Mouse (Mus musculus): ENCODE results near the gene BC024978. TPM values are rescaled to one million over a fixed set of nuclear protein-coding genes. Genes with fewer than 3 reads are reported as not detected.
A peak's percentile ranks its signal among the peaks of the same experiment; 100 is the strongest.

BC024978 gene
- 4.1 and 4.3 TPM in 2 replicates for polyA plus RNA-seq (2016; fragmentation: Nextera tagmentation; extraction: Ambion mirVana)

DNA sequence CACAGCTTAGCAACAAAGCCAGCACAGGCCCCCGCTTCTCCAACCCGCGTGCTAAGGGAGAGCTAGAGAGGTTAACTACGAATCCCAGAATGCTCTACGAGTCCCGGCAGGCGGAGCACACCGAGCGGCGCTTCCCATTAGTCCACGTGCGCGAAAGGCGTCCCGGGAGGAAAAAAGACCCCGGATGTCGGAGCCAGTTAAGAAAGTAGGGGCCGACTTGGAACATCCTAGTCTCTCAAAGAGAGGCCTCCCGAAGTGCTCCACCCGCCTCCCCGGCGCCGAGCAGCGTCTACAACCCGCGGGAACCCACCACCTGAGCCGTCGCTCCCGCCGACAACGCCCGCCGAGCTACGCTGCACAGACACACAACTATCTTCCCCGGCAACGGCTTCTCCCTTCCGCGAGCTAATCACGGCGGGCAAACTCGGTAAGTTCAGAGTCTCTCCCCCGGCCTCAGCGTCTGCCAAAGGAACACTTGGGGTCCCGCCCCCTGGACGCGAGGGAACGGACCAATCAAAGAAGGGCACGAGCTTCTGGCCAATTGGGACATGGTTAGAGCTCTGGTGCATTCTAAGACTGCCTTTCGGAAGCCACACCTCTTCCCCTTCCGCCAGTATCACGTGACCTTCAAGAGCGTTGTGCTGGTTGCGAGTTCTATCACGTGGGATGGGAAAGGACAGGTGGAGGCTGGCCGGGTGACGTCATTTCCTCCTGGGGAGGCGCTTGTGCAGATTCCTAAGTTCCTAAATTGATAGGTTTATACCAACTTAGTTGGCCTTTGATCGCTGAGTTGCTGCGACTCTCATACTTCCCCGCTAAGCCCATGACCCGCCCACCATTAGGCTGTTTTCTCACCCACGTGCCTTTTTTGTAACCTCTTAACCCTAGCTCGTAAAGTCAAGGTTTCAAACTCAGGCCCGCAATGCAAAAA, at the start of gene BC024978, which contains the start of gene Snrpa:
Gene BC024978, plus strand, starts transcription at position 101 of the 931 bp plus-strand sequence.
Gene Snrpa, minus strand, starts transcription at position 591 of the 931 bp plus-strand sequence.
- Histone ChIP-seq H3K4me3 (peak within 1 kb of the TSS; percentile 84), H3K36me3 (replicated peaks) (peaks cover 64% of the 10 kb centered on the region)
- WGBS = 1% methylated on average over 64 of the region's 64 CpGs

DNA sequence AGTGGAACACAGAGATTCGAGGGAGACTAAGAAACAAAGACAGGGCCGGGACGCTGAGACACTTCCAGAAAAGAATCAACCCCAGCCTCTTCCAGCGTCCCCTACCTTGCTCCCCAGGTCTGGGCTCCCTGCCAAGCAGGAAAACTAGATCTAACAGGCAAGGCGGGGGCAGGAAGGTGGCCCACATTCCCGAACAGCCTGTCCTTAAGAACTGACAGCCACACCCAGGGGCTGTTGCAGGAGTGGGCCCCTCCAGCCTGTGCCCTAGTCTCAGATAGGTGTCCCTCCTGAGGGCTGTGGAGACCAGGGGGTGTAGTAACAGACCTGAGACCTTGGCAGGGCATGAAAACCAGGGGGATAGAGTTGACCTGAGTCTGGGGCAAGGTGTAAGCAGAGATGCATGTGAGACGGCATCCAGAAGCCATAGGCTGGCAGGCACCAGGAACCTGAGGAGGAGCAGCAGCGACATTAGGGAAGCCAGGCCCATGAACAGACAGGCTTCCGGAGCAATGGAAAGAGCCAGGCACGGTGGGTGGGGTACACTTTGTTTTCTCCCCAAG, 42.3 kb upstream of the BC024978 start, which contains the start of gene Cyp2t4:
Gene Cyp2t4, plus strand, starts transcription at position 510 of the 560 bp plus-strand sequence.
- Histone ChIP-seq H3K27me3 (ENCODE audit: poor library complexity, severe bottlenecking) (no peaks in the 10 kb centered on the region), H3K4me3 (no peak within 1 kb of the TSS), H3K36me3 (replicated peaks) (peaks cover 16% of the 10 kb centered on the region), H3K27ac (no peak within 1 kb of the TSS), H3K9me3 (0 out of 2 replicates have a peak, but pooled peaks cover 4% of the 10 kb centered on the region), H3K4me1 (no peaks in the 10 kb centered on the region)
- DNase-seq (ENCODE audit: extremely low spot score, low spot score) = no peak
- 88% methylated on average over 10 of the region's 10 CpGs for WGBS

More for the DNA sequence above, at the start of gene BC024978, which contains the start of gene Snrpa:
- no peaks in the 10 kb centered on the region for H3K27me3 ChIP-seq (ENCODE audit: poor library complexity, severe bottlenecking)
- peak; percentile 97 for DNase-seq (ENCODE audit: extremely low spot score, low spot score)
- peaks cover 31% of the 10 kb centered on the region for H3K4me1 ChIP-seq
- H3K27ac ChIP-seq = peak within 1 kb of the TSS; percentile 98
- no peaks in the 10 kb centered on the region; the same call in 1 of the 2 replicates for H3K9me3 ChIP-seq

DNA sequence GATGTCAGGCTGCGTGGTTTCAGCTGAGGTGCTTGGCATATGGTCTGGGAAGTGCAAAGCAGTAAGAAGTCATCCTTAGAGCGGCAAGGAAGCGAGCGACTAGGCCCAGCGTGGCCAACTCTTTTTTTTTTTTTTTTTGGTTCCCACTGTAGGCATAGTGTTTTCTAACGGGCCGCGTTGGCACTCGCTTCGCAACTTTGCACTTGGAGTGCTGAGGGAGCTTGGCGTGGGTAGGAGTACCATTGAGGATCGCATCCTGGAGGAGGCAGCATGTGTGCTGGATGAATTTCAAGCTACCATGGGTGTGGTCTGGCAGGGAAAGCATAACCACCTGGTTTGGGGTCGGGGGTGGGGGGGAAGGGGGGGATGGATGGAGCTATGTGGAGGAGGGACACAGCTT, 39.6 kb upstream of the BC024978 start:
- 88% methylated on average over 13 of the region's 13 CpGs for WGBS
- Histone ChIP-seq H3K4me1 (peaks cover 13% of the 10 kb centered on the region), H3K4me3 (no peak overlapping the region), H3K27me3 (ENCODE audit: poor library complexity, severe bottlenecking) (no peaks in the 10 kb centered on the region), H3K36me3 (replicated peaks) (peaks cover 42% of the 10 kb centered on the region), H3K27ac (no peak overlapping the region), H3K9me3 (no peaks in the 10 kb centered on the region)
- DNase-seq (ENCODE audit: extremely low spot score, low spot score) = no peak

DNA sequence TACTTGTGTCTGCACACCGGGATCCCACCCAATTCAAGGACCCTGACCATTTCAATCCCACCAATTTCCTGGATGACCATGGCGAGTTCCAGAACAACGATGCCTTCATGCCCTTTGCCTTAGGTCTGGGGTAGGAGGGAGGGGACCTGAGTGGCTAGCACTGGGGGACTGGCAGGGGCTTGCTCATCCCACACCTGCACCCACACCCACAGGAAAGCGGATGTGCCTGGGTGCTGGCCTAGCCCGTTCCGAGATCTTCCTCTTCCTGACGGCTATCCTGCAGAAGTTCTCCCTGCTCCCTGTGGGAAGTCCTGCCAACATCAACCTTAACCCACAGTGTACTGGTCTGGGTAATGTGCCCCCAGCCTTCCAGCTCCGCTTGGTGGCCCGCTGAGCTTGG, 37.4 kb upstream of the BC024978 start:
- no peak overlapping the region for H3K4me3 ChIP-seq
- H3K9me3 ChIP-seq = no peaks in the 10 kb centered on the region
- no peaks in the 10 kb centered on the region for H3K27me3 ChIP-seq (ENCODE audit: poor library complexity, severe bottlenecking)
- no peak overlapping the region for H3K27ac ChIP-seq
- H3K4me1 ChIP-seq = peaks cover 29% of the 10 kb centered on the region
- 96% methylated on average over 9 of the region's 9 CpGs for WGBS
- no peak for DNase-seq (ENCODE audit: extremely low spot score, low spot score)
- H3K36me3 ChIP-seq (replicated peaks) = peaks cover 63% of the 10 kb centered on the region

DNA sequence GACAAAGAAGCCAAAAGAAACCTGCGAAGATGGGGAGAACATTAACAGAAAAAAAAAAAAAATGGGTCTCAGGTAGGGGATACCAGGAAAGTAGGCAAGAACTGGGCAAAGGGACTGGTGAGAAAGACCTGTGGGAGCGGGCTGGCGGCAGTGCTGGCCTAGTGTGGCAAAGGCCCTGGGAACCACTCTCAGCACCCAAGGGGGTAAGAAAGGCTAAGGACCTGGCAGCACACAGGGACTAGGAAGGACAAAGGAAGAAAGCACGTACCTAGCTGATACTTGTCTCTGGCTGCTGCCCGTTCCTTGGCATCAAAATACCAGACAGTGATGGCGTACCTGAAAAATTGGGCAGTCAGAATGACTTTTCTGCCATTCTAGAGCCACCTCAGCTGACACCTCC, 36.3 kb upstream of the BC024978 start:
- WGBS = 94% methylated on average over 6 of the region's 6 CpGs
- no peaks in the 10 kb centered on the region for H3K27me3 ChIP-seq (ENCODE audit: poor library complexity, severe bottlenecking)
- no peak for DNase-seq (ENCODE audit: extremely low spot score, low spot score)
- peaks cover 74% of the 10 kb centered on the region for H3K36me3 ChIP-seq (replicated peaks)
- no peaks in the 10 kb centered on the region for H3K9me3 ChIP-seq
- H3K4me1 ChIP-seq = peaks cover 40% of the 10 kb centered on the region
- H3K27ac ChIP-seq = no peak overlapping the region
- no peak overlapping the region for H3K4me3 ChIP-seq

DNA sequence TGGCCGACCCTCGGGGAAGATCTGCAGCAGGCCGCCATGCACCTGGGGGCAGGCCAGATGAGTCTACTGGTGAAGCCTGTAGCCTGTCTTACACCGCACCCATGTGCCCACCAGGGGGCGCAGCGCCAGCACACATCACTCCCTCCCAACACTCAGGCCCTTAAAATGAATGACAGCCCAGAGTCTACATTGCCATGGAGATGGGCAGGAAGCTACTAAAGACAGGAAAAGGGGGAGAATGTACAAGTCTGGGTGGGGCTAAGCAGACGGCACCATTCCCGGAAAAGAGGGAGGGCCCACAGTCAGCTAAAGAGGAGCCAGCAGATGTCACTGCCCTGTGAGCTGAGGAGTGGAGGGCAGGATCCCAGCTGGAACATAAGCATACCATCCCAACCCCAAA, 35.7 kb upstream of the BC024978 start:
- no peak overlapping the region for H3K4me3 ChIP-seq
- H3K36me3 ChIP-seq (replicated peaks) = peaks cover 80% of the 10 kb centered on the region
- DNase-seq (ENCODE audit: extremely low spot score, low spot score) = peak; percentile 81
- no peak overlapping the region for H3K27ac ChIP-seq
- no peaks in the 10 kb centered on the region for H3K27me3 ChIP-seq (ENCODE audit: poor library complexity, severe bottlenecking)
- H3K9me3 ChIP-seq = no peaks in the 10 kb centered on the region
- peaks cover 46% of the 10 kb centered on the region for H3K4me1 ChIP-seq
- WGBS = 29% methylated on average over 8 of the region's 8 CpGs

DNA sequence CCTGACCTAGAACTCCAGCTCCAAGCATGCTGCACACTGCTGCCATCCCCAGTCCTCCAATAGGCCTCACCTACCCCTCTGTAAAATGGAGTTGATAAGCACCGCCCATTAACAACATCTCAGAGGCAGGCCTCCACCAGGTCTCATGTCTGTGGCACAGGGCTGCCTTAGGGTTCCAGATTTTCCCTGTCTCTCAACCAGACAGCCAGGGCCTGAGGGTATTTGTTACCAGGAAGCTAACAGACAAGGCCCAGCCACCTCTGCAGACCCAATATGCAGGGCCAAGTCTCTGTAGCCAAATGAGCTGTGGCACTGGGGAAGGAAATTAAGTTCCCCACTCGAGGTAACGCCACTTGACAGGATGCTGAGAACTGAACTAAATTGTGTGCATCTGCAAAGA, 34.7 kb upstream of the BC024978 start:
- no peaks in the 10 kb centered on the region for H3K9me3 ChIP-seq
- no peak for DNase-seq (ENCODE audit: extremely low spot score, low spot score)
- no peak overlapping the region for H3K4me3 ChIP-seq
- no peaks in the 10 kb centered on the region for H3K27me3 ChIP-seq (ENCODE audit: poor library complexity, severe bottlenecking)
- no peak overlapping the region for H3K27ac ChIP-seq
- H3K36me3 ChIP-seq (replicated peaks) = peaks cover 86% of the 10 kb centered on the region
- peaks cover 55% of the 10 kb centered on the region for H3K4me1 ChIP-seq
- 92% methylated on average over 3 of the region's 3 CpGs for WGBS

DNA sequence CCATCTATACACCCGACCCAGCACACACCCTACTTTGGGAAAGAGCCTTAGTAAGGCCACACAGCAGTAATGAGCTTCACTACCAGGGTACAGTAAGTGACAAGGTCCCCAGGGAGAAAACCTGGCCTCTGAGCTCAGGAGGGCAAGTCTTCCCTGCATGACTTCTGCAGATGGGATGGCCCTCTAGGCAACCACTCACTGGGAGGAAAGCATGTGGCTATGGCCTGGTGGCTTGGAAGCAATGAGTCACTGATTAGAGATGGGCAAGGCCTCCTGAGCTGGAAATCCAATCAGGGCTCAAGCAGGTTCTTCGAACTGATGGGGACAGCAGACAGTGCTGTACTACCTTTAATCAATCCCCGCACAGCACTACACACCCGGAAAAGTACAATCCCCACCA, 33.8 kb upstream of the BC024978 start:
- Histone ChIP-seq H3K4me3 (no peak overlapping the region), H3K27me3 (ENCODE audit: poor library complexity, severe bottlenecking) (no peaks in the 10 kb centered on the region), H3K27ac (no peak overlapping the region), H3K36me3 (replicated peaks) (peaks cover 83% of the 10 kb centered on the region), H3K9me3 (no peaks in the 10 kb centered on the region), H3K4me1 (peaks cover 55% of the 10 kb centered on the region)
- no peak for DNase-seq (ENCODE audit: extremely low spot score, low spot score)
- 90% methylated on average over 4 of the region's 4 CpGs for WGBS

DNA sequence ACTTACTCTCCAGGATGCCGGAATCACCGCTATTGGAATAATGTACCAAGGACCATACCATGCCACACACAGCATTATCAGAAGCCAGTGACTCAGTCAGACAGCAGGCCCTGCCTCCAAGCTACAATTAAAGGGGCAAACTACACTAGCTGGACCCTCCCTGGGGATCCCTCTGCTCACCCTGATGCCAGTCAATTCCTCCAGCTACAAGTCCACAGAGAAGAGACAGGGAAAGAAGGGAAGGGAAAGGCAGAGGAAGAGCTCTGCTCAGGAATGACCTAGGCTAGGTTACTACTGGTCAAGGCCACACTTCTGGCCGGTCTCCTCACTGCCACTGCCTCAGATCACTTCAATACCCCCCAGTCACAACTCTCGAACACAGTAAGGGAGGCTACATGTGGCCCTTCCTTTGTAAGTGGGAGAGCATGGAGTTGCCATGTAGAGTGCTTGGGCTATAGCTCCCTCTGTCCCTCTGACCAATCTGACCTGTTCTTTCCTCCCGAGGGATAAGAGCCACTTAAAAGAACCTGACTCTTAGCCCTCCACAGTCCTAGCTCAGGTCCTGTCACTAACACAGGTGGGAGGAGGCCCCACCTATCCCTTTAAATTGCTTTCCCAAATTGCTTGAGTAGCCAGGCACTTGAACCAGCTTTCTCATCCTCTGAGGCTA, 32.7 kb upstream of the BC024978 start:
- peak overlapping the region; percentile 77; the same call in 1 of the 2 replicates for H3K4me3 ChIP-seq
- no peaks in the 10 kb centered on the region for H3K27me3 ChIP-seq (ENCODE audit: poor library complexity, severe bottlenecking)
- H3K9me3 ChIP-seq = no peaks in the 10 kb centered on the region
- DNase-seq (ENCODE audit: extremely low spot score, low spot score) = no peak
- H3K4me1 ChIP-seq = peaks cover 65% of the 10 kb centered on the region
- WGBS = 86% methylated on average over 5 of the region's 5 CpGs
- H3K36me3 ChIP-seq (replicated peaks) = peaks cover 73% of the 10 kb centered on the region
- H3K27ac ChIP-seq = no peak overlapping the region

DNA sequence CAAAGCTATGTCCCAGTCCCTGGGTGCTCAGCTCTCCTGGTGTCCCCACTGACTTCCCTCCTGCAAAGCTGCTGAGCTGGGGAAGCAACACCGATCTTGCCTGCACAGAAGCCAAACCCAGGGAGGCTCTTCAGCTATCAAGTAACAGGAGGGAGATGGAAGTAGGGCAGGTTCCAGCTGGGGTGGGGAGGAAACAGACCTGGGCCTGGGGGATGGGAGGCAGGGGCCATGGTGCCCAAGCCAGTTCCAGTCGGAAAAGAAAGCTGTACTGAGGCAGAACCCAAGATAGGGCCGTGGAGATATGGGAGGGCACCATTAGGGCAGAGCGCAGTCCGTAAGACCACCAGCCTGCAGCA, 32.2 kb upstream of the BC024978 start:
- 94% methylated on average over 5 of the region's 5 CpGs for WGBS
- no peak for DNase-seq (ENCODE audit: extremely low spot score, low spot score)
- H3K9me3 ChIP-seq = no peaks in the 10 kb centered on the region
- H3K36me3 ChIP-seq (replicated peaks) = peaks cover 70% of the 10 kb centered on the region
- peak overlapping the region; percentile 77; the same call in 1 of the 2 replicates for H3K4me3 ChIP-seq
- H3K27ac ChIP-seq = no peak overlapping the region
- no peaks in the 10 kb centered on the region for H3K27me3 ChIP-seq (ENCODE audit: poor library complexity, severe bottlenecking)
- H3K4me1 ChIP-seq = peaks cover 65% of the 10 kb centered on the region

DNA sequence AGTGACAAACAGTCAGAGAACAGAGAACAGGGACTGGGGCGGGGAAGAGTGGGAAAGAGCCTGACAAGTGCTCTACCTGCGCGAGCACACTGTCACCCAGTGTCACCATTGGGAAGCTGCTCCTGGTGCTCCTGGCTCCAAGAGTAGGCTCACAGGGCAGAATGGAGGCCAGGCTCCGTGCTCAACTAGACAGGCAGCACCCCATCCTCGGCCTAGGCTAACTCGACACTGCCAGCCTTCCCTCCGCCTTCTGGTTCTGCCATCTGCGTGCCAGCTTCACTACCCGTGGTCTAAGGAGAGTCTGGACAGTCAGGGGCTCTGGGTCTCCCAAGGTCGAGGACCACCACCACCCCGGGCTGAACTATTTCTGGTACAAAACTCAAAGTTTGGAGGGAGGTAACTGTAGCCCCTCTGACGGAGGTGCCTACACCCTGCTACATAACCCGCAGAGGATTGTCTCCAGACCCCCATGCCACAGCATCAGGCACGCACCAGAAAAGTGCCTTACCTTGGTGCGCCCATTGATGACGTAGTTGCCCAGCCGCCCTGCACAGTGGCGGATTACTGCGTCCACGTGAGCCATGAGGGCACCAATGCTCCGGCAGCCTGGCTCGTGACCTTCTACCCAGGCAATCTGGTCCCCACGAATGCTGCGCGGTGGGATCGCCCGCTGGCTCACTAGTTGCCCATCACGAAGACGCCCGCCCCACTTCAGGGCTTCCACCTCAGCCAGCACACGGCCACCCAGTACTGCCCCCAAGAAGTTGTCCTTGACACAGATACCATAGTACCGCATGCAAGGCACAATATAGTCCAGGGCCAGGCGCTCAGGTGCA, 31.3 kb upstream of the BC024978 start:
- Histone ChIP-seq H3K9me3 (no peaks in the 10 kb centered on the region), H3K36me3 (replicated peaks) (peaks cover 62% of the 10 kb centered on the region), H3K4me3 (peak overlapping the region; percentile 77), H3K27me3 (ENCODE audit: poor library complexity, severe bottlenecking) (no peaks in the 10 kb centered on the region), H3K4me1 (peaks cover 65% of the 10 kb centered on the region), H3K27ac (0 out of 2 replicates have a peak overlapping the region, but pooled peaks have one; percentile 0)
- DNase-seq (ENCODE audit: extremely low spot score, low spot score) = no peak
- WGBS = 88% methylated on average over 33 of the region's 33 CpGs

Measured in forebrain, embryonic 10.5 days (tissue).